Mouse (Mus musculus) liver, embryonic 18 days (tissue): ENCODE data around the gene Nxph2. TPM values are rescaled to one million over a fixed set of nuclear protein-coding genes. Genes with fewer than 3 reads are reported as not detected.

Experiments
- polyA plus RNA-seq: library from polyadenylated mRNA; depleted of rRNA; stranded (reverse); fragments of >200 nt; gene quantifications from 2 replicates; pipeline ENCODE4 v1.2.3, GENCODE M21; 2012; rRNA removed

Gene Nxph2
- polyA plus RNA-seq, result not detected in 2 replicates

DNA sequence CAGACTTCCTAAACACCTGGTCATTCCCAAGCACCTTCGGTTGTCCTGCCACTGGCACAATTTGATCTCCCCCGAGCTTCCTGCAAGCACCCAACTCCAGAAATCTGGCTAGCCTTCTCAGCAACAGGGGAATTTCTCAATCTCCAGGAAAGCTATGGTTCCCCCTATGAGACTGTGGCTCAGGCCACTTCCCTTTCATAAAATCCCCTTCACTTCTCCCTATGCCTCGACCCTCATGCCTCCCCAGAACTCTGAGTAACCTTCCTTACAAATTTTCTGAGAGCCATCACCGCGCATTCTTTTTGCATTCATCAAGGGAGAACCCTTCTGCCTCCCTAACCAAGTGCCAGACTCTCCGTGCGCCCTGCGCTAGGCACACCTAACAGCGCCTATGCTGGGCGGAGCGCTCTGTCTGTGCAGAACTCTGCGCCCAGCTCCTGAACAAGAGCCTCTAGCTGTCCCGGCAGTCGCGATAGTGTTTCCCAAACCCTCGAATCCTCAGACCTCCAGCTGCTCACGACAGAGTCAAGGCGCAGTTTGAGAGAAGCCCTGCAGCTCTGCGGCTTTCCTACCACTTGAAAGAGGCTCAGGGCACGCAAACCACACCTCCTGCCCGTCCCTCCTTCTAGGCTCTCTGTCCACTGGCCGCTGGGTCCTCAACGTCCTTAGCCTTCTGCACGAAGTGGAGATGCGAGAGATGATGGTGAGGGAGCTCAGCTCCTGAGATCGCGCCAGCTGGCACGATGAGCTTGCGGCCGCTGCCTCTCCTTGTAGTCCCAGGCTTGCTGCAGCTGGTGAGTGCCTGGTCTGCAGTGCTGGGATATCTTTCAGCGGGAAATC, at the start of gene Nxph2:
Gene Nxph2 (plus strand): TSS at position 501 of the 840 bp plus-strand sequence.

Other genes with a start within 250 kb of the Nxph2 start
- gene Mastl, start 165.2 kb upstream of the Nxph2 start, polyA plus RNA-seq, result 1.4 and 1.6 TPM in 2 replicates
- 14.2 and 14.5 TPM in 2 replicates for gene Yme1l1, start 164.9 kb upstream of the Nxph2 start, polyA plus RNA-seq
- not detected in 2 replicates for gene 4931423N10Rik, start 113.8 kb upstream of the Nxph2 start, polyA plus RNA-seq